Mouse (Mus musculus) thymus, postnatal 10 days (tissue): ENCODE measurements around the gene Sept6.

Source experiments
- DNase-seq, 2 experiments: peaks; one replicate each; pipeline ENCODE4 v3.0.0; 2021; ENCODE audit warnings: low spot score in 2 of 2

Gene Sept6

GRCm38 (mm10) chrX:36971156-36971555, 20.4 kb downstream of the Sept6 start:
- DNase-seq: no peak

GRCm38 (mm10) chrX:36969501-36969900, 22.1 kb downstream of the Sept6 start:
- DNase-seq: no peak

- no peak for DNase-seq
Measured at GRCm38 (mm10) chrX:36956674-36957073, 34.9 kb downstream of the Sept6 start.

DNA sequence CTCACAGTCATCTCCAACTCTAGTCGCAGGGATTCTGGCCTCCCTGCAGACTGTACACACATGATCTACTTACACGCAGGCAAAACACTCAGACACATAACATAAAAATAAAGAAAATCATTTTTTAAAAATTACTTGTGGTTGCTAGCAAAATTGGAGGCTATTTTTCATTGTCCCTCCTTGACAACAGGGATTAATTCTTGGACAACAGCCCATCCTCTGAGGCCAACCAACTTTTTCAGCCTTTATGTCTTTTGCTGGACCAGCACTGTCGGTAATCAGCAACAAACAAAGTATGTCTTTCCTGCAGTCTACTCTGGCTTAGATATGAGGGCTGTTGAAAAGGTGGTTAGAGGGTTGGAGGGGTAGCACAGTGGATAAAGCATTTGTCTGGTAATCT, 50.5 kb downstream of the Sept6 start:
- no peak for DNase-seq

DNA sequence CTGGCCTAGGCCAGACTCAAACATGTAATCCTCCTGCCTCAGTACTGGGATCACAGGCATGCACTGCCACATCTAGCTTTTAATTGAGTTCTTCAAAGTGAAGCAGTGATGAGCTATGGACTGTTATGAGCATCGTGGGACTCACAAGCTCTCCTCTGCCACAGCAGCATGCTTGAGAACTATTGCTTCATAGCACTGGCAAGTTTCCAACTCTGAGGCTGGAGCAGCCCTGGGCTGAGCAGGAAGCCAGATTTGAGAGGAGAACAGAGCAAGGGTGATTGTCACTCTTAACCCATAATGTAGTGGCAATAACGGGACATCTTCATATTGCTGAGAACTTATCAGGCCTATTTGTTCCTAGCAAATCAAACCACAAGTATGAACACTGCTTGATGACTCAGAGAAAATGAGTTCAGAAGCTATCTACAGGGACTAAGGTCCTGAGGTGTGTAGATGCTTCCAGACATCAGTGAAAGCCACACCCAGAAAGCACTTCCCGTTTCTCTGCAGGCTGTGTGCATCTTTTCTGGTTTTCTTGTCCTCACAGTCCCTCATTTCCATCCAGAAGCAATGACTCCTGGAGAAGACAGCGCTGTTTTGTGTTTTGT, 51.7 kb downstream of the Sept6 start:
- no peak for DNase-seq

GRCm38 (mm10) chrX:36935326-36935966, 56.1 kb downstream of the Sept6 start:
- DNase-seq: no peak

DNA sequence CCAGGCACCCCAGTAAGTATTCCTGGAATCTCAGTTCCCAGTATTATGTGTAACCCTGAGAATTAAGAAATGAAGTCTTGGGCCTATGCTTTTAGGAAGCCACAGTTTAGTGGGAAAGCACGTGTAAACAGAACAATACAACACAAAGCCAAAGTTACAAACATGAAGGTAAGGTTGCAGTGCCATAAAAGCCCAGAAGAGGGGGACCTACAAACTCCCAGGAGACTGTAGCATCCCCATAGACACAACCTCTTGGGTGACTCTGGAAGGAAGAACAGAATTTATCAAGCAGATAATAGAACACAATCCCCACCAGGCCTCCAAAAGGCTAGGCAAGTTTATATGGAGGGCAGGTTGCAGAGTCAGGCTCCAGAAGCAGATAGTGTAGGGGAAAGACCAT, 61.0 kb downstream of the Sept6 start:
- peak in 1 of 2 experiments; percentile 7 for DNase-seq

DNA sequence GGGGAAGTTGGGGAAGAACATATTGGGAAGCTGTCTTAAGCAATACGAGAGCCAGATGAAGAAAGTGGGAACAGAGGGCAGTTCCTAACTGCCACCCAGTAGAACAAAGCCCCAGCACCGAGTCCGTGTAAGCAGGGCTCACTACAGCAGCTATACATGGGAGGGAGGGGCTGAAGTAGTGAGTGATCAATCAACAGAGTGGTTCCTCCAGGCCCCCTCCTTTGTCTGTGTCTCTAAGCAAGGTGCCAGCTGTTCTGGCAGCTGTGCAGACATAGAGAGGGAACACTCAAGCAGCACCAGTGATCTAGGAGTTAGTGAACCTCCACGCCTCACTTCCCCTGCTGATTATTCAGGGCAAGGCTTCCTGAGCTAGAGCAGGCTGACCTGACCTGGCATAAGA, 61.9 kb downstream of the Sept6 start:
- no peak for DNase-seq

- no peak for DNase-seq
Measured at GRCm38 (mm10) chrX:36928791-36929190, 62.8 kb downstream of the Sept6 start.

- DNase-seq: no peak
Measured at GRCm38 (mm10) chrX:36921346-36921745, 70.2 kb downstream of the Sept6 start.

DNA sequence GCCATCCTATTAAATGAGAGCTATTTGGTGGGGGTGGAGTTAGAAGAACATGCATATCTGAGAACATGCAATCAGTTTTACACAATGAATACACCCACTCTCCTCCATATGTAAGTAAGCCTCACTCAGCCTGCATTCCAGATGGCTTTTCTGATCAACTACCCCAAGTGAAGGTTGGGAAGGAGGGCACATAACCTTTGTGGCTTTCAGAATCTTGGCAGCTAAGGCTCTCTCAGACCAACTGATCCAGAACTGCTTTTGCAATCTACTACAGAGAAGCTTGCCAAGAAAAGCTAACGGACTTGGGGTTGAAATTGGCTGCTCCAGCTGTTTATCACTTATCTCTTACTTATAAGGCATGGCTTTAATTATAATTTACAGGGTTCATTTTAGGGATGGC, 73.8 kb downstream of the Sept6 start:
- DNase-seq: no peak

DNA sequence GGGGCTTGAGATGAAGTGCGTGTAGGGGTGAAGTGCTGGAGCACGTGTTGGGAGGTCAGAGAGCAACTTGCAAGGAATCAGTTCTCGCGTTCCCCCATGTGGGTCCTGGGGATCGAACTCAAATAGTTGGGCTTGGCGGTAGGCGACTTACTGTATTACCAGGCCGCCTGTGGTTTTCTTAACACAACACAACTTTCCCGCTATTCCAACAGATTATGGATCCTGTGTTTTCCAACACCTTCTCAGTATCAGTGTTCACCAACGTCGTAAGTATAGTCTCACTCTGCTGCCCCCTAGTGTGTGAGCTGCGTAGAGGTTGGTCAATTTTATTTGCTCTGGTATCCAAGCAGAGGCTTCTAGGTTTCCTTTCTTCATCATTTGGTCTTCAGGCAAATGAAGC, 80.3 kb downstream of the Sept6 start:
- DNase-seq: peak; percentile 7 to 61

DNA sequence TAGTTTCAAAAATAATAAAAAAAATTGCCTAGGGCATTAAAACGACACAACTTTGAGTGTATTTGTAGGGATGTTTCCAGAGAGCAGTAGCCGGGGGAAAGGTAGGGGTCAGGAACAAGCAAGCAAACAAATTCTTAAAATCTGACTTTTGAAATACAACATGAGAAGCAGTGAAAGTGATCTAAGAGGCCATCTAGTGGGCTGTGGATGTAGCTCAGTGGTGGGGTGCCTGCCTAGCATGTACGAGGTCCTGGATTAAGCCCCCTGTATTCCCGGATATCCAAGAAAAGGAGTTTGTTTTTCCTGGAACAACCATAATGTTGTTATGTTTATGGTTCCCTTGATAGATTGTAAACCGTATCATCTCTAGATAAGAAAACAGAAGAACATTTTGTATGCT, 85.1 kb downstream of the Sept6 start:
- DNase-seq: no peak

- peak; percentile 87 to 90 for DNase-seq
Measured at GRCm38 (mm10) chrX:36903115-36903768, 88.4 kb downstream of the Sept6 start.

DNA sequence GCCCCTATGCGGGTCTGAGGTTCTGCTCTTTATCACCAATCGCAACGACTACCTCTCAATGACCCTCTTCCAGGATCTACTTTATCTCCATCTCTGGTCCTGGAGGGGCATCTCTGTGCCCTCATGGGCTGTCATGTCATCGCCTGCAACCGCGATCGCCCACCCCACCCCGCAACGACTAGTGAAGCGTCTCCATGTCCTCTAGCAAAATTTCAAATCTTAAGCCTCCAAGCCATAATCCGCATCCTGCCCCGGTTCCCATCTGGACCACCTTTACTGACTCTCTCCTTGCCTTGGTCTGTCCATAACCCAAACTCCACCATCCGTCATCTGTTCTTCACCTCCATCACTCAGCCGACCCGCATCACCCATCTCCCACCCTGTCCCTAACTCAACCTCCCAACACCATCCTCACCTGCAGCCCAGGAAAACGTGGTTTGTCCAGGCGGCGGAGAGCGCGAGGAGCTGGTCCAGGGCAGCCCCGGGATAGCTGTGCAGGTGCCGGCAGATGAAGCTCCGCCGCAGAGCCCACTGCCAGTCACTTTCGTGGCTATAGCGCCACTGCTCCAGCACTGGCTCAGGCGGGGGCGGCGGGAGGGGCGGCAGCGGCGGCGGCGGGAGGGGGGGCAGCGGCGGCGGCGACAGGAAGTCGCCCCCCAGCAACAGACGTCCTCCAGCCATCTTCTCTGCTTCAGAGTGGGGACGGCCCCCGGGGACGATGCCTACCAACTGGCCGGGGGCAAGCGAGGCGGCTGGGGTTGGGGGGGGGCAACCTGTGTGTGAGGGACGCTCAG, 89.1 kb downstream of the Sept6 start, which contains the start of gene Nkrf:
Nkrf (minus strand) TSS at position 579 of the 794 bp plus-strand sequence.
- peak; percentile 26 to 36 for DNase-seq

GRCm38 (mm10) chrX:36901655-36902054, 89.9 kb downstream of the Sept6 start:
- DNase-seq: no peak

DNA sequence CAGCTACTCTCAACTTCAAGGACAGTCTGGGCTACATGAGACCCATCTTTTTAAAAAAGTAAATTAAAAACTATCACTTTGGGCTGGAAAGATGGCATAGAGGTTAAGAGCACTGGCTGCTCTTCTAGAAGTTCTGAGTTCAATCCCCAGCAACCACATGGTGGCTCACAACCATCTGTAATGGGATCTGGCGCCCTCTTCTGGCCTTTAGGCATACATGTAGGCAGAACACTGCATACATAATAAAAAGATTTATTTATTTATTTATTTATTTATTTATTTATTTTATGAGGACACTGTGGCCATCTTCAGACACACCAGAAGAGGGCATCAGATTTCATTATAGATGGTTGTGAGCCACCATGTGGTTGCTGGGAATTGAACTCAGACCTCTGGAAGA, 92.7 kb downstream of the Sept6 start:
- peak in 1 of 2 experiments; percentile 8 for DNase-seq

DNA sequence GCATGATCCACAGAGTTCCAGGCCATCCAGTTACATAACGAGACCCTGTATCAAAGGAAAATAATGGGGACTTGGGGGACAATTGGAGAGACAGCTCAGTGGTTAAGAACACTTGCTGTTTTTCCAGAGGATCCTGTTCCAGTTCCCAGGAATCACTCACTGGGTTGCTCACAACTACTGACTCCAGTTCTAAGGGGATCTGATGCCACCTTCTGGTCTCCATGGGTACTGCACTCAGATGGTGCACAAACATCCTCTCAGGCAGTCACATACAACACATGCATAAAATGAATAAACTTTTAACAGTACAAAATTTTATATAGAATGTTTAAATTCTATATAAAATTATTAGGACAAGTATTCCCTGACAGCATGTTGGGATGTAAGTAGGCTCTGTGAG, 106.9 kb downstream of the Sept6 start:
- DNase-seq: peak in 1 of 2 experiments; percentile 16

DNA sequence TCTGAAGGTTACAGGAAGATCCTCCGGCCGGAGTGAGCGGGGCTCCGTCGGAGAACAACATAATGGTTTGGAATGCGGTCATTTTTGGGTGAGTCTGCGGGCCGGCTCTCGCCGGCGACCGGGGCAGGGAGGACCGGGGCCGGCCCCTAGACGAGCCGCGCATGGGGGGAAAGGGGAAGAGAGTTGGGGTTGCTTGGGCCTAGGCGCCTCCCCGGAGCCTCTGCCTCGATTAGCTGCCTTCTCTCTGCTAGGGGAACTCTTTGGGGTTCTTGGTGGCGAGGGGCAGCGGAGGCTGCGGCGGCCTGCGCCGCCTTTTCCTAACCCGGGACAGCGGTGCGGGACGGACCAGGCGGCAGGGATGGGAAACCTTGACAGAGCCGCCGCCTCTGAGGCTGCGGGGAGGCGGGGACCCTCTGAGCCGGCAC, 116.9 kb downstream of the Sept6 start:
- DNase-seq: peak; percentile 8

DNA sequence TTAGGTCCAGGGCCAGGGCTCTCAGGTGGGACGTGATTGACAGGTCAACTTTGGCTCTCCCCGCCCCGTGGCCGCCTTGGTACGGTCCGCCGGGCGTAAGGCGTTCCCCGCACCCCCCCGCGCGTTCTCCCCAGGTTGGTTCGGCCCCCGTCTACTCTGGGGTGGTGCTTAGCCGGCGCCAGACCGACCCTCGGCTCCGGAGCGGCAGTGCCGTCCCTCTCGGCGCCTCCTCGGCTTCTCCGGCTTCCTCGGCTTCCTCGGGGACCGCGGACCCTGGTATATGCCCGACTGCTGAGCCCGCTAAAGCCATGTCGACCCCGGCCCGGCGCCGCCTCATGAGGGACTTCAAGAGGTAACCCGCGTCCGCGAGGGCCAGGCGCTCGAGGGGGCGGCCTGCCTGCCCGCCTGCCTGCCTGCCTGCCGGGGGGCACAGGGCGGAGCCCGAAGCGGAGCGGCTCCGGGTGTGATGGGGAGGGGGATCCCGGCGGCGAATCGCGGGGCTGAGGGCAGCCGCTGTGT, 117.4 kb downstream of the Sept6 start:
- DNase-seq: peak; percentile 85 to 89

GRCm38 (mm10) chrX:36873765-36874164, 117.8 kb downstream of the Sept6 start, which contains the start of the genes Ube2a and C330007P06Rik:
Ube2a (plus strand) TSS chrX:36873900.
C330007P06Rik (minus strand) TSS chrX:36874111.
- DNase-seq: no peak

DNA sequence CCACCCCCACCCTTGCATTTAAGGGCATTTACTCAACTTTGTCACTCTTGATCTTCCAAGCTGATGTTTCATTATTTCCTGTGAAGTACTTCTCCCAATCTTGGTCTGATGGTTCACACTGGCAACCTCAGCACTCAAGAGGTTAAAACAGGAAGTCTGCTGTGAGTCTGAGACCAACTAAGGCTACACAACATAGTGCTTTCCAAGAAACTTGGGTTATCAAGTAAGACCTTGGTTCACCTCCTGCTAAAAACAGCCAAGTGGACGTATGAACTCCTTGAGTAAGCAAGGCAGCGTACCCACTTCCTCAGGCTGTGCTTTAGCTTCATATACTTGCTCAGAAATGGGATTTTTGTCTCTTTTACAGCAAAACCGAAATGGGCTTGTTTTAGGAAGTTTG, 121.2 kb downstream of the Sept6 start:
- DNase-seq: no peak
